Mouse (Mus musculus): ENCODE results near the gene Spata5. TPM values are rescaled to one million over a fixed set of nuclear protein-coding genes. Genes with fewer than 3 reads are reported as not detected.

Spata5 gene
- total and polyA plus RNA-seq, 3 experiments = 35.0 to 52.9 (median 49.7) TPM

GRCm38 (mm10) chr3:37614878-37615650 is 195.4 kb downstream of the Spata5 start:
- no peaks in the 10 kb centered on the region for H3K9me3 ChIP-seq (replicated peaks; ENCODE audit: low read length)
- DNase-seq (ENCODE audit: extremely low read depth) = no peak
- H3K27ac ChIP-seq (ENCODE audit: insufficient read depth, low read depth) = no peak overlapping the region
- no peak overlapping the region for H3K4me3 ChIP-seq (replicated peaks in 1 of 3; ENCODE audit: low read depth in 2 of 3, low read length in 2 of 3, poor library complexity in 1 of 3)
- H3K4me1 ChIP-seq (ENCODE audit: control insufficient read depth in 1 of 2, insufficient read depth in 2 of 2) = no peaks in the 10 kb centered on the region
- in situ Hi-C loops (cut with MboI; ENCODE audit: low pct_ligation_motif_present, low pct_unique_long_range_greater_than_20kb, low sequenced_read_pairs) = no loop called here
- TF ChIP-seq IRF4 (IDR thresholded peaks at IDR 0.05; ENCODE audit: low read depth, low read length) (no peak), MXI1 (IDR thresholded peaks at IDR 0.05; ENCODE audit: low read depth, low read length) (no peak), ZKSCAN1 (IDR thresholded peaks at IDR 0.05; ENCODE audit: borderline replicate concordance, low read depth, low read length) (no peak), RCOR1 (conservative IDR thresholded peaks at IDR 0.05; ENCODE audit: low read depth, low read length) (no peak), UBTF (IDR thresholded peaks at IDR 0.05; ENCODE audit: low read depth, low read length) (no peak), MAZ (IDR thresholded peaks at IDR 0.05; ENCODE audit: low read depth, low read length) (no peak), RAD21 (IDR thresholded peaks at IDR 0.05; ENCODE audit: low read depth, low read length) (no peak), KAT2A (IDR thresholded peaks at IDR 0.05; ENCODE audit: insufficient replicate concordance, low read length) (no peak), NRF1 (IDR thresholded peaks at IDR 0.05; ENCODE audit: low read depth, low read length) (no peak), ZNF384 (IDR thresholded peaks at IDR 0.05; ENCODE audit: low read depth, low read length) (no peak), CTCF (conservative IDR thresholded peaks at IDR 0.05 in 1 of 2, IDR thresholded peaks at IDR 0.05 in 1 of 2; ENCODE audit: low read depth in 2 of 2, low read length in 2 of 2) (no peak), PAX5 (IDR thresholded peaks at IDR 0.05; ENCODE audit: low read length) (no peak), ETS1 (conservative IDR thresholded peaks at IDR 0.05; ENCODE audit: low read depth, low read length) (no peak), TCF12 (IDR thresholded peaks at IDR 0.05; ENCODE audit: low read depth, low read length) (no peak), CHD2 (IDR thresholded peaks at IDR 0.05; ENCODE audit: low read length) (no peak), POLR2AphosphoS2 (IDR thresholded peaks at IDR 0.05; ENCODE audit: low read depth, low read length) (no peak), SMC3 (IDR thresholded peaks at IDR 0.05; ENCODE audit: low read depth, low read length) (no peak), NELFE (IDR thresholded peaks at IDR 0.05; ENCODE audit: low read depth, low read length) (no peak)
- no peak overlapping the region for H3K4me2 ChIP-seq (ENCODE audit: insufficient read depth, low read depth, poor library complexity, severe bottlenecking)
- dilution Hi-C loops (cut with MboI; ENCODE audit: extremely low pct_ligation_motif_present, extremely low pct_unique_long_range_greater_than_20kb, low sequenced_read_pairs) = no loop called here
- no peaks in the 10 kb centered on the region for H3K27me3 ChIP-seq (replicated peaks)
- no peaks in the 10 kb centered on the region for H3K79me2 ChIP-seq (replicated peaks; ENCODE audit: control insufficient read depth, extremely low read depth, insufficient read depth, poor library complexity, severe bottlenecking)
- H3K9ac ChIP-seq (ENCODE audit: insufficient read depth, low read depth) = no peak overlapping the region
- H3K36me3 ChIP-seq (replicated peaks in 1 of 2; ENCODE audit: control insufficient read depth in 1 of 2, insufficient read depth in 1 of 2, low read length in 1 of 2) = no peaks in the 10 kb centered on the region
